In the genomic region with DNA sequence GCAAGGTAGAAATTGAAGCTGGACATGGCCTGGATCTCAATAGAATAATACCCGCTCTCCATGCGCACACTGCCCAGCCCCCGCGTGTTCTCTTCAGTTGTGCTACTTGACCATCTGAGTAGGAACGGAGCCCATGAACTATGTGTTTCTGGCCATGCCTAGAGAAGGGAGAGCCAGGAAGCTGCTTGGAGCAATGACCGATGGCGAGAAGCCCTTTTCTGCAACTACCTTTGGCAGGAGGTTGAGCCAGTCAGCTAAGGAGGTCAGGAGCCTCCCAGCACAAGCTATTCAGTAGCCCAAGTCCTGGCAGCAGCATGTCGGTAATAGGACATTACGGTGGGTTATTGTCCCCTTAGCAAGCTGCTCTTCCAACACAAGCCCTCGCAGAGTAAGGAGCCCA, we compare ENCODE assay signal across 14 mouse cellular contexts.
DNase-seq lines count a peak whose midpoint lies in the region; ATAC-seq and TF ChIP-seq lines count a peak whose summit lies in the region.
"Had no signal": no experiment of that assay in that cellular context is flagged by ENCODE, and none has a peak within 500 bp of the region (broad histone marks: within the 10 kb centered on the region; RNA-seq: fewer than 3 reads in every experiment).

No protein-coding gene starts in this region.

- ATAC-seq in hindbrain, postnatal 0 days, result no peak
- ATAC-seq: intestine, postnatal 0 days; midbrain, embryonic 15.5 days had no signal

- no peaks in the 10 kb centered on the region for H3K36me3 ChIP-seq in hindbrain, postnatal 0 days (ENCODE audit: insufficient read depth, low read length)
- no peaks in the 10 kb centered on the region for H3K36me3 ChIP-seq in hindbrain, embryonic 10.5 days
- H3K36me3 ChIP-seq: midbrain, embryonic 15.5 days; neural tube, embryonic 12.5 days had no signal

- H3K4me2 ChIP-seq in hindbrain, postnatal 0 days (ENCODE audit: low read depth, low read length), result no peak overlapping the region
- H3K4me2 ChIP-seq: midbrain, embryonic 15.5 days; neural tube, embryonic 12.5 days had no signal

- TF ChIP-seq CTCF in hindbrain, postnatal 0 days (IDR thresholded peaks at IDR 0.05; ENCODE audit: low read depth), result no peak

- H3K27me3 ChIP-seq in hindbrain, postnatal 0 days (ENCODE audit: insufficient read depth, low read length), result no peaks in the 10 kb centered on the region
- no peaks in the 10 kb centered on the region for H3K27me3 ChIP-seq in hindbrain, embryonic 10.5 days (ENCODE audit: insufficient read depth, poor library complexity, severe bottlenecking)
- H3K27me3 ChIP-seq: midbrain, embryonic 15.5 days; neural tube, embryonic 12.5 days had no signal

- H3K9me3 ChIP-seq in hindbrain, postnatal 0 days (ENCODE audit: low read length), result no peaks in the 10 kb centered on the region
- no peaks in the 10 kb centered on the region for H3K9me3 ChIP-seq in hindbrain, embryonic 10.5 days
- H3K9me3 ChIP-seq: midbrain, embryonic 15.5 days; neural tube, embryonic 12.5 days had no signal

- H3K9ac ChIP-seq in hindbrain, postnatal 0 days (replicated peaks; ENCODE audit: low read length), result no peak overlapping the region
- H3K9ac ChIP-seq: midbrain, embryonic 15.5 days; neural tube, embryonic 12.5 days had no signal

- WGBS in hindbrain, postnatal 0 days, result 77% methylated on average over 10 of the region's 10 CpGs
- WGBS in hindbrain, embryonic 10.5 days, result 94% methylated on average over 10 of the region's 10 CpGs

- H3K4me1 ChIP-seq in hindbrain, postnatal 0 days (ENCODE audit: insufficient read depth, low read length), result 0 out of 2 replicates have a peak, but pooled peaks cover 6% of the 10 kb centered on the region
- no peaks in the 10 kb centered on the region for H3K4me1 ChIP-seq in hindbrain, embryonic 10.5 days (replicated peaks)
- H3K4me1 ChIP-seq: midbrain, embryonic 15.5 days; neural tube, embryonic 12.5 days had no signal

- DNase-seq in hindbrain, postnatal 0 days (ENCODE audit: low spot score), result peak; percentile 21
- no peak for DNase-seq in hindbrain, embryonic 10.5 days (ENCODE audit: low spot score)
- DNase-seq in urinary bladder, postnatal 14 days (ENCODE audit: low spot score), result peak; percentile 6
- DNase-seq in urinary bladder, postnatal 25 days (ENCODE audit: low spot score), result no peak
- DNase-seq in cerebellum, postnatal 14 days, result peak; percentile 81 to 87
- DNase-seq in skeletal muscle tissue, adult 2 months (ENCODE audit: low read depth, low spot score), result peak; percentile 29
- DNase-seq in ovary, postnatal 10 days (ENCODE audit: low spot score), result no peak
- DNase-seq in left cerebral cortex, postnatal 25 days (ENCODE audit: low spot score in 2 of 2), result no peak
- DNase-seq: thymus, postnatal 4 days had no signal

- no peak overlapping the region; the same call in 1 of the 2 replicates for H3K27ac ChIP-seq in hindbrain, postnatal 0 days
- no peak overlapping the region for H3K27ac ChIP-seq in hindbrain, embryonic 10.5 days
- H3K27ac ChIP-seq: macrophage; midbrain, embryonic 15.5 days; neural tube, embryonic 12.5 days; stomach, postnatal 0 days had no signal

- no peak overlapping the region for H3K4me3 ChIP-seq in hindbrain, postnatal 0 days (ENCODE audit: low read length)
- H3K4me3 ChIP-seq in hindbrain, embryonic 10.5 days, result no peak overlapping the region
- H3K4me3 ChIP-seq: midbrain, embryonic 15.5 days; neural tube, embryonic 12.5 days had no signal

- intact Hi-C loops in left cerebral cortex, postnatal 25 days (cut with DNase I), result no loop called here

Comparison
In these comparisons a context has a peak if more than half of its experiments do, and no peak if none do; other contexts are left out.
1. DNase-seq: peak in hindbrain, postnatal 0 days (single experiment), urinary bladder, postnatal 14 days (single experiment), cerebellum, postnatal 14 days (2 of 2) and skeletal muscle tissue, adult 2 months (single experiment); none in hindbrain, embryonic 10.5 days (single experiment), urinary bladder, postnatal 25 days (single experiment), ovary, postnatal 10 days (single experiment) and left cerebral cortex, postnatal 25 days (0 of 2).